Mouse (Mus musculus) left cerebral cortex, adult 11 months (tissue): ENCODE measurements around the gene Hpse2.
"Not testable (repeated sequence)": the region's sequence is repeated elsewhere in the genome, so short reads cannot be mapped to it uniquely, and the experiment has no call there.

Experiments used
- DNase-seq: peaks from one replicate; pipeline ENCODE4 v3.0.0; 2022; ENCODE audit warnings: low spot score

Hpse2 gene

GRCm38 (mm10) chr19:43388017-43388904 lies at the start of gene Hpse2:
TSS of gene Hpse2 (minus strand) at chr19:43388355.
- DNase-seq, result no peak

GRCm38 (mm10) chr19:43427446-43428224 lies 39.5 kb upstream of the Hpse2 start:
- DNase-seq, result no peak

- DNase-seq, result no peak
Measured at GRCm38 (mm10) chr19:43424082-43424481, 35.9 kb upstream of the Hpse2 start.

- no peak for DNase-seq
Measured at GRCm38 (mm10) chr19:43420506-43420905, 32.4 kb upstream of the Hpse2 start.

GRCm38 (mm10) chr19:43415565-43415964 lies 27.4 kb upstream of the Hpse2 start:
- DNase-seq, result no peak

- DNase-seq, result no peak
Measured at GRCm38 (mm10) chr19:43407181-43407580, 19.0 kb upstream of the Hpse2 start.

GRCm38 (mm10) chr19:43396327-43396726 lies 8.2 kb upstream of the Hpse2 start:
- DNase-seq, result peak; percentile 13

- DNase-seq, result no peak
Measured at GRCm38 (mm10) chr19:43387071-43387770, 934 bp downstream of the Hpse2 start.

GRCm38 (mm10) chr19:43386041-43386952 lies 1.9 kb downstream of the Hpse2 start:
- no peak for DNase-seq

- DNase-seq, result no peak
Measured at GRCm38 (mm10) chr19:43385451-43385850, 2.7 kb downstream of the Hpse2 start.

GRCm38 (mm10) chr19:43384978-43385431 lies 3.1 kb downstream of the Hpse2 start:
- no peak for DNase-seq

- DNase-seq, result no peak
Measured at GRCm38 (mm10) chr19:43384346-43384977, 3.7 kb downstream of the Hpse2 start.

GRCm38 (mm10) chr19:43358830-43359229 lies 29.3 kb downstream of the Hpse2 start:
- no peak for DNase-seq

- peak; percentile 17 for DNase-seq
Measured at GRCm38 (mm10) chr19:43311125-43311524, 77.0 kb downstream of the Hpse2 start.

- DNase-seq, result no peak
Measured at GRCm38 (mm10) chr19:43306756-43307155, 81.4 kb downstream of the Hpse2 start.

- DNase-seq, result not testable (repeated sequence)
Measured at GRCm38 (mm10) chr19:43281336-43281735, 106.8 kb downstream of the Hpse2 start.

- DNase-seq, result no peak
Measured at GRCm38 (mm10) chr19:43243993-43244392, 144.2 kb downstream of the Hpse2 start.

GRCm38 (mm10) chr19:43231711-43232110 lies 156.4 kb downstream of the Hpse2 start:
- no peak for DNase-seq

- no peak for DNase-seq
Measured at GRCm38 (mm10) chr19:43193562-43193961, 194.6 kb downstream of the Hpse2 start.

- no peak for DNase-seq
Measured at GRCm38 (mm10) chr19:43175437-43175965, 212.7 kb downstream of the Hpse2 start.
